Mouse (Mus musculus): ENCODE results near the gene Plk5.

- TF ChIP-seq CTCF (IDR thresholded peaks at IDR 0.05; ENCODE audit: extremely low read depth, insufficient read length, insufficient replicate concordance, low read depth, low read length) (no peak), POLR2A (IDR thresholded peaks at IDR 0.05; ENCODE audit: low read depth, low read length) (no peak; the same call in 1 of the 2 replicates)
Measured at GRCm38 (mm10) chr10:80323261-80324119, 32.8 kb upstream of the Plk5 start.
